Mouse (Mus musculus): ENCODE measurements at regions not wholly inside any gene's neighbourhood (a gene's known extent, or its start where the extent isn't known, plus 50 kb on each side); places are given as distances from the start of the nearest gene placed in this dataset.

GRCm38 (mm10) chr7:129754737-129755136 lies 163.1 kb downstream of the Wdr11 start:
- TF ChIP-seq ZC3H11A (IDR thresholded peaks at IDR 0.05; ENCODE audit: borderline replicate concordance, low read depth, low read length) (no peak), CHD2 (IDR thresholded peaks at IDR 0.05; ENCODE audit: low read depth, low read length) (no peak)

Data from ES-E14 (cell line).